Mouse (Mus musculus) heart, postnatal 0 days (tissue): ENCODE results near the gene Wdr4.

Experiments
- CTCF ChIP-seq: IDR thresholded peaks from 2 replicates; pipeline ENCODE4 v1.5.1; 2016; ENCODE audit warnings: antibody characterized with exemption, control low read depth, low read depth
- EP300 ChIP-seq: IDR thresholded peaks from 2 replicates; pipeline ENCODE4 v1.6.1; 2016; ENCODE audit warnings: antibody characterized with exemption, low read depth

GRCm38 (mm10) chr17:31450206-31450605 lies 69.6 kb downstream of the Wdr4 start:
- TF ChIP-seq CTCF (no peak), EP300 (no peak)
